Mouse (Mus musculus): ENCODE data around the gene Kctd19. TPM values are rescaled to one million over a fixed set of nuclear protein-coding genes. Genes with fewer than 3 reads are reported as not detected.
A peak's percentile ranks its signal among the peaks of the same experiment; 100 is the strongest.

Gene Kctd19
- total RNA-seq, 2 experiments from 2014 or later, result not detected

GRCm38 (mm10) chr8:105419800-105420199 lies 6.5 kb upstream of the Kctd19 start:
- DNase-seq, result no peak

DNA sequence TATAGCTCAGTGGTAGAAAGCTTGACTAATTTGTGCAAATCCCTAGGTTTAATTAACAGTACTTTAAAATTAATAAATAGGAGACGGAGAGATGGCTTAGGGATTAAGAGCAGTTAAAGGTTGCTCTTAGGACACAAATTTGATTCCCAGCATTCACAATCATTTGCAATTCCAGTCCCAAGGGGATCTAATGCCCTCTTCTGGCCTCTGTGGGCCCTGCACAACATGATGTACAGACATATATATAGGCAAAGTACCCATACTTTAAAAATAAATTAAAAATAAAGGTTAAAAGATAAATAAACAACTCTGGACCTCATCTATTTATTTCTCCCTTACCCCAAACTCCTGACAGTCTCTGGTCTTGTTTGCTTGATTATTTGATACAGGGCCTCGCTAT lies 5.7 kb upstream of the Kctd19 start:
- DNase-seq, result no peak

DNA sequence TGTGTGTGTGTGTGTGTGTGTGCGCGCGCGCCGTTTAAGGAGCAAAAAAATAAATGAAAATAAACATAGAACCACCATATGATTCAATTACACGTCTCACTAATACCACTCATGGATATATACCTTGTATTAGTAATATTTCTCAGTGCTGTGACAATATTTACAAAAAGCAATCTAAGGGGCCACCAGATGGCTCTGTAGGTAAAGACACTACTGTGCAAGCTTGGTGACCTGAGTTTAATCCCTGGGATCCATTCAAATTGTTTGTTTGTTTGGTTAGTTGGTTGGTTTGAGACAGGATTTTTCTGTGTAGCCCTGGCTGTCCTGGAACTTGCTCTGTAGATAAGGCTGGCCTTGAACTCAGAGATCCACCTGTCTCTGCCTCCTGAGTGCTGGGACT lies 3.4 kb downstream of the Kctd19 start:
- DNase-seq, result no peak

- DNase-seq, result no peak
Observed at GRCm38 (mm10) chr8:105408331-105408730, 5.0 kb downstream of the Kctd19 start.

- DNase-seq, result peak in 1 of 2 experiments; percentile 15
Observed at GRCm38 (mm10) chr8:105406416-105406815, 6.9 kb downstream of the Kctd19 start.

DNA sequence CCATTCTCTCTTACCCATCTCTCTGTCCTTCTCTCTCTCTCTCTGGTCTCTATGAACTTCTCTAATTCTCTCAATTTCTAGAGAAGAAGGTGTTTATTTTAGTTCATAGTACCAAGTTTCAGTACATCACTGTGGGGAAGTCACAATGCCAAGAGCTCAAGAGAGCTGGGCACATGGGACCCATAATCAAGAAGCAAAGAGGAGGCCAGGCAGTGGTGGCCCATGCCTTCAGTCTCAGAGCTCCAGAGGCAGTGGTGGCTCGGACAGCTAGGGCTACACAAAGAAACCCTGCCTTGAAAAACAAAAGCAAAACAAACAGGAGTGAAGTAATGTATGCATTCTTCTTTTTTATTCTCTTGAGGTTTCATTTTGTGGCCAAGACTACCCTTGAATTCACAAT lies 8.8 kb downstream of the Kctd19 start:
- no peak for DNase-seq

- DNase-seq, result no peak
Observed at GRCm38 (mm10) chr8:105403467-105403866, 9.8 kb downstream of the Kctd19 start.

- no peak for DNase-seq
Observed at GRCm38 (mm10) chr8:105400016-105400415, 13.3 kb downstream of the Kctd19 start.

- DNase-seq, result no peak
Observed at GRCm38 (mm10) chr8:105397747-105398146, 15.6 kb downstream of the Kctd19 start.

DNA sequence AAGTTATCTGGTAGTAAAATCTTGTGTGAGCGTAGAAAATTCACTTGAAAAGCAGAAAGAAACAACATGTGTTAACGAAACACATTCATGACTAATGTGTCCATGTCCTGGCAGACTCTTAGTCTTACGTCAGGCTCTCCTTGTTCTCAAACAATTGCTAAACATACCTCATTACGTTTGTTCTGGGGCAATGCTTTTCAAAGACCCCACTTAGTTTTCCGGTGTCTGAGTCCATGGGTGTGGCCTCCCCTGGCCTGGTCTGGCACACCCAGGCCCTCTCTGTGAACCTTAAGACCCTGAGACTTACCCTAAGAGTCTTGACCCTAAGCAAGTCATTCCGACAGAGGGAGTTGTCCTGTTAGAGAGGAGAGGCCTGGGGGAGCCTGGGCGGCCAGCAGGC lies 19.4 kb downstream of the Kctd19 start:
- DNase-seq, result no peak

GRCm38 (mm10) chr8:105393089-105393787 lies 20.1 kb downstream of the Kctd19 start:
- DNase-seq, result no peak

DNA sequence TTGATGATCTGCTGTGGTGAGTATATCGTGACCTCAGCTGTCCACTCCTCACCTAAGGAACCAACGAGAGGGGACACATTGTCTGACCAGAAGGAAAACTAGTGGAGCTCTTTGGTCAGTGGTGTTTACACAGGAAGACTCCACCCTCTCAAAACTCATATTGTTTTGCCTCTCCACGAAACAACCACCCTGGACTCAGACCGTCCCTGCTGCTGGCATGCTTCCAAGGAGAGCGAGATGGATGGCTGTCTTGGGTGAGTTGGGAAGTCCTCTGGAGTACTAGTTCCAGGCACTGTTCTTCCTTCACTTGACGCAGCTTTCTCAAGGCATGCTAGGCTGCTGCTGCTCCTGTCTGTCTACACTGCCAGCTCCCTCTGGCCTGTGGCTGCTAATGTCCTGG lies 24.2 kb downstream of the Kctd19 start:
- DNase-seq, result no peak

DNA sequence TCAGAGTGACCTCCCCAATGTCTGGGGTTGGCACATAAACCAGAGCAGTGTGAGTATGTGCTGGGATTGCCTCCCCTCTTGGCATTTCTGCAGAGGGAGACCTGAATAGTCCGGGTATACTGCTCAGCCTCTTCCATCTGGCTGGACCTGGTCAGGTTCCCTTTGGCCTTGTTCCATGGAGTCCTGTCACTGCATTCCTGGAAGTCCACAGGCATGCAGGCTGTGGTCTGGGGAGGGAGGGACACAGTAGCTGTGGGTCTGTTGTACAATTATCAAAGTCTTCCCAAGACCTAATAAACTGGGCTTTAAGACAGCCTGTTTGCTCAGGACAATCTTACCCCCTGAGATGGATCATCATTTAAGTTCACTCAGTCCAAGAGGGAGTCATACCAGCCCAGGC lies 26.2 kb downstream of the Kctd19 start:
- no peak for DNase-seq

- no peak for DNase-seq
Observed at GRCm38 (mm10) chr8:105384070-105384469, 29.2 kb downstream of the Kctd19 start.

DNA sequence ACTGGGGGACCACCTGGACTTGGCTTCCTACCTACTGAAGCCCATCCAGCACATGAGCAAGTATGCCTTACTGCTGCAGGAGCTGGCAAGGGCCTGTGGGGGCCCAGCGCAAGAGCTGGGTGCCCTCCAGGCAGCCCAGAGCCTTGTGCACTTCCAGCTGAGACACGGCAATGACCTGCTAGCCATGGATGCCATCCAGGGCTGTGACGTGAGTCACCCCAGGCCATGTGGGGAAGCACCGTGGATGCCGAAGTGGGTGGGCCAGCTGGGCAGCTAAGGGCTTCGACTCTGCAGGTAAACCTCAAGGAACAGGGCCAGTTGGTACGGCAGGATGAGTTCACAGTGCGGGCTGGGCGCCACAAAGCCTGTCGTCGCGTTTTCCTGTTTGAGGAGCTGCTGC lies 33.0 kb downstream of the Kctd19 start:
- DNase-seq, result no peak

DNA sequence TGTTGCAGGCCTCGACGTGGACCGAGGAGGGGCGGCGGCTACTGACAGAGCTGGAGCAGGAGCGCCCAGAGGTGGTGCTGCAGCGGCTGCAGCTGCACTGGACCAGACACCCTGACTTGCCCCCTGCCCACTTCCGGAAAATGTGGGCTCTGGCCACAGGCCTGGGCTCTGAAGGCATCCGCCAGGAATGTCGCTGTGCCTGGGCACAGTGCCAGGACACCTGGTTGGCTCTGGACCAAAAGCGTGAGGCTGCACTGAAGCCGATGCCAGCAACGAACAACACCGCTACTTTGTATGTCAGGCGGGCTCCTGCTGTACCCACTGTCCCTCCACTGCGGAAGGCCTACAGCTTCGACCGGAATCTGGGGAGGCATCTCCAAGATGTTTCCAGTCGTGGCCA lies 34.6 kb downstream of the Kctd19 start:
- DNase-seq, result no peak

DNA sequence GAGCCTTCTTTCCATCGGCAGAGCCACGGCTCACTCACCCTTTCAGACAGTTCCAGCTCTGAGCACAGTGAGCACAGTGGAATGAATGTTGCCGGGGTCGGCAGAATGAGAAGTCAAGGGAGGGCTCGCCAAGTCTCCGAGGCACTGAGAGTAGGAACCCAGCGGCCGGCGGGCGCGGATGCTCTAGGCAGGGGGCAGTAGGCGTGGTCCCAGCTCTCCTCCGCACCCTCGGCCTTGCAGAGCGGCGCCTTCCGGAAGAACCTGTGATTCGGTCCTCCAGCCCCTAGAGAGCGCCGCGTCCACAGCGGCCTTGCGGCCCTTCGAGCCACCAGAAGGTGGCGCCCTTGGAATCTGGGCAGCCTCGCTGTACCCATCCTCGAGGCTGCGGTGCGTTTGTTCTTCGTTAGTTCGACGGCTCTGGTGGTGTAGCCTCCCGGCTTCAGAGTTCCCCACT lies 38.8 kb downstream of the Kctd19 start:
- no peak for DNase-seq

- DNase-seq, result no peak
Observed at GRCm38 (mm10) chr8:105373032-105373431, 40.3 kb downstream of the Kctd19 start, which contains the start of gene Plekhg4. Gene Plekhg4, plus strand, starts transcription at chr8:105373274.

GRCm38 (mm10) chr8:105372473-105372872 lies 40.8 kb downstream of the Kctd19 start:
- no peak for DNase-seq

GRCm38 (mm10) chr8:105367107-105367506 lies 46.2 kb downstream of the Kctd19 start:
- DNase-seq, result no peak

- DNase-seq, result no peak
Observed at GRCm38 (mm10) chr8:105361751-105362702, 51.3 kb downstream of the Kctd19 start.

- no peak for DNase-seq
Observed at GRCm38 (mm10) chr8:105359646-105360045, 53.7 kb downstream of the Kctd19 start.

GRCm38 (mm10) chr8:105359208-105359607 lies 54.1 kb downstream of the Kctd19 start:
- DNase-seq, result no peak

DNA sequence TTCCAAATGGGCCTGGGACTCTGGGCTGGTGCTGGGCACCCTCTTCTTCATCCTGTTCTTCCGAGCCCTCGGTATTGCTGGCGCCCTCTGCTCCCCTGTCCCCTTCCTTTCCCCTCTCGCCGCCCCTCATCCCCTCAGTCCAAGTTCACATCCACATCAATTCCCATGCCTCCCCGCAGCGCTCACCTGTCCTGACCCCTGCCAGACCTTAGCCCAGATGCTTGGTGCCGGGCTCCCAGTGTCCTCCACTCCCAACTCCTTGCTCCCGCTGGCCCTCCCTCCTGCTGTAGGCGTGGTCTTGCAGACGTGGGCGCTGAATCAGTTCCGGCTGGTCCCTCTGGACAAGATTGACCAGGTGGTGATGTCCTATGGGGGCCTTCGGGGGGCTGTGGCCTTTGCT lies 56.6 kb downstream of the Kctd19 start:
- no peak for DNase-seq

Measured in layer of hippocampus, postnatal 36 days (tissue).